Mouse (Mus musculus) left cerebral cortex, adult 2 months (tissue): ENCODE results near the gene Asap2. TPM values are rescaled to one million over a fixed set of nuclear protein-coding genes. Genes with fewer than 3 reads are reported as not detected.
A peak's percentile ranks its signal among the peaks of the same experiment; 100 is the strongest.
"Not testable (repeated sequence)": the region's sequence is repeated elsewhere in the genome, so short reads cannot be mapped to it uniquely, and the experiment has no call there.

ENCODE experiments used
- DNase-seq, 2 experiments: peaks; one replicate each; pipeline ENCODE4 v3.0.0; 2021 to 2022; ENCODE audit warnings: low spot score in 2 of 2, mixed read lengths in 1 of 2; ENCODE audit errors: extremely low spot score in 1 of 2
- H3K27ac ChIP-seq: fragments of 200-600 bp; 2 replicates; pipeline ENCODE4 v1.8.1; 2022
- H3K4me3 ChIP-seq: fragments of 200-600 bp; 2 replicates; pipeline ENCODE4 v1.8.1; 2022
- CTCF ChIP-seq: fragments of 200-600 bp; IDR thresholded peaks from 2 replicates; pipeline ENCODE4 v1.8.1; 2022; ENCODE audit warnings: antibody characterized with exemption, mild to moderate bottlenecking, moderate library complexity
- intact Hi-C: fragments of 180-260 bp; cut with DNase I; formaldehyde crosslinking; loops from one replicate; pipeline ENCODE4 v1.15.1; 2025
- long read RNA-seq, 2 experiments: library from polyadenylated mRNA; stranded (forward); transcript quantifications; one replicate each; pipeline ENCODE4 v2.0.0; 2021; ENCODE audit warnings: borderline mapping rate in 2 of 2
- total RNA-seq, 2 experiments: library from RNA; stranded (reverse); gene quantifications; 2 replicates each; pipeline ENCODE4 v1.2.3; 2021

Gene Asap2
- 10 to 100 TPM; 41.7 TPM for total RNA-seq
- long read RNA-seq, experiment 1, partial matches to known transcripts, result 3 of 13 reads
- long read RNA-seq, experiment 1, other reads (novel, unspliced or antisense), result 8 of 13 reads
- long read RNA-seq, experiment 2, partial matches to known transcripts, result 7 of 22 reads
- long read RNA-seq, experiment 2, other reads (novel, unspliced or antisense), result 12 of 22 reads

- intact Hi-C loops, H3K27ac ChIP-seq: not testable (repeated sequence)
- DNase-seq, result peak; percentile 52 to 70
- peak within 1 kb of the TSS; percentile 48 for H3K4me3 ChIP-seq
Measured at GRCm38 (mm10) chr12:20990132-20990531, at the start of gene Asap2. Asap2 (plus strand) TSS chr12:20990459.

GRCm38 (mm10) chr12:20947051-20947997 is 42.9 kb upstream of the Asap2 start:
- DNase-seq, intact Hi-C loops, H3K4me3 ChIP-seq, H3K27ac ChIP-seq: not testable (repeated sequence)

- H3K4me3 ChIP-seq, result peak overlapping the region; percentile 48
- peak; percentile 7 to 11 for DNase-seq
- intact Hi-C loops, H3K27ac ChIP-seq: not testable (repeated sequence)
Measured at GRCm38 (mm10) chr12:20990579-20990978, 320 bp downstream of the Asap2 start.

GRCm38 (mm10) chr12:21030875-21031274 is 40.6 kb downstream of the Asap2 start:
- H3K4me3 ChIP-seq, H3K27ac ChIP-seq, intact Hi-C loops, DNase-seq: not testable (repeated sequence)
- peak; percentile 50 for TF ChIP-seq CTCF

GRCm38 (mm10) chr12:21046716-21047115 is 56.5 kb downstream of the Asap2 start:
- H3K4me3 ChIP-seq, DNase-seq, intact Hi-C loops, H3K27ac ChIP-seq: not testable (repeated sequence)

- peak; percentile 77 to 83 for DNase-seq
- intact Hi-C loops, result loop anchor here (5.0 kb wide), 1 partner anchor 187 kb away; no protein-coding TSS in a partner anchor
- H3K4me3 ChIP-seq, H3K27ac ChIP-seq: not testable (repeated sequence)
- TF ChIP-seq CTCF, result peak; percentile 63
Measured at GRCm38 (mm10) chr12:21075731-21076130, 85.5 kb downstream of the Asap2 start.

GRCm38 (mm10) chr12:21090168-21090567 is 99.9 kb downstream of the Asap2 start:
- H3K4me3 ChIP-seq, intact Hi-C loops, DNase-seq, H3K27ac ChIP-seq: not testable (repeated sequence)

- intact Hi-C loops, H3K4me3 ChIP-seq, DNase-seq, H3K27ac ChIP-seq: not testable (repeated sequence)
Measured at GRCm38 (mm10) chr12:21092446-21092845, 102.2 kb downstream of the Asap2 start.

GRCm38 (mm10) chr12:21097806-21098325 is 107.6 kb downstream of the Asap2 start:
- DNase-seq, intact Hi-C loops, H3K4me3 ChIP-seq, H3K27ac ChIP-seq: not testable (repeated sequence)

GRCm38 (mm10) chr12:21111116-21111475 is 120.8 kb downstream of the Asap2 start:
- intact Hi-C loops, result loop anchor here (1.0 to 5.0 kb wide), 4 partner anchors 56 to 151 kb away; no protein-coding TSS in a partner anchor
- TF ChIP-seq CTCF, result peak; percentile 52
- peak overlapping the region; percentile 66 for H3K4me3 ChIP-seq
- DNase-seq, result not testable (repeated sequence)
- H3K27ac ChIP-seq, result peak overlapping the region; percentile 79

GRCm38 (mm10) chr12:21111476-21112452 is 121.5 kb downstream of the Asap2 start:
- intact Hi-C loops, result loop anchor here (1.0 to 5.0 kb wide), 5 partner anchors 27 to 151 kb away; no protein-coding TSS in a partner anchor
- peak overlapping the region; percentile 66 for H3K4me3 ChIP-seq
- peak overlapping the region; percentile 79 for H3K27ac ChIP-seq
- no peak; the same call in 1 of the 2 replicates for TF ChIP-seq CTCF
- DNase-seq, result peak; percentile 83 to 84
